Mouse (Mus musculus) limb, embryonic 12.5 days (tissue): ENCODE data around the gene Cep97. TPM values are rescaled to one million over a fixed set of nuclear protein-coding genes. Genes with fewer than 3 reads are reported as not detected.
A peak's percentile ranks its signal among the peaks of the same experiment; 100 is the strongest.

Source experiments
- ATAC-seq: fragments of 200-750 bp; cut with Nextera tagmentation; 2 replicates; pipeline ENCODE4 v1.8.0; 2017; ENCODE audit warnings: low read depth, moderate TSS enrichment; ENCODE audit not compliant: insufficient number of reproducible peaks, insufficient read depth, low FRiP score, low TSS enrichment
- H3K27ac ChIP-seq: fragments of 300-500 bp; sonication (generic); 2 replicates; pipeline ENCODE4 v1.5.1; 2016; ENCODE audit warnings: mild to moderate bottlenecking, moderate library complexity
- H3K27me3 ChIP-seq: fragments of 300-500 bp; sonication (generic); 2 replicates; pipeline ENCODE4 v1.6.1; 2016; ENCODE audit warnings: mild to moderate bottlenecking, moderate library complexity
- H3K36me3 ChIP-seq: fragments of 300-500 bp; sonication (generic); 2 replicates; pipeline ENCODE4 v1.6.1; 2016; ENCODE audit warnings: mild to moderate bottlenecking, moderate library complexity
- H3K4me1 ChIP-seq: fragments of 300-500 bp; sonication (generic); replicated peaks from 2 replicates; pipeline ENCODE4 v1.6.1; 2016
- H3K4me2 ChIP-seq: fragments of 300-500 bp; sonication (generic); 2 replicates; pipeline ENCODE4 v1.6.1; 2016; ENCODE audit warnings: mild to moderate bottlenecking, moderate library complexity
- H3K4me3 ChIP-seq: fragments of 300-500 bp; sonication (generic); replicated peaks from 2 replicates; pipeline ENCODE4 v1.5.1; 2016; ENCODE audit warnings: mild to moderate bottlenecking
- H3K9ac ChIP-seq: fragments of 300-500 bp; sonication (generic); replicated peaks from 2 replicates; pipeline ENCODE4 v1.6.1; 2016; ENCODE audit warnings: mild to moderate bottlenecking, moderate library complexity
- H3K9me3 ChIP-seq: fragments of 300-500 bp; sonication (generic); 2 replicates; pipeline ENCODE4 v1.6.1; 2016; ENCODE audit warnings: mild to moderate bottlenecking, moderate library complexity
- WGBS: fragments of 180-500 bp; shearing (Covaris S2); methylation state at CpG from one replicate; pipeline ENCODE4 v1.1.7; 2016; 5-methylcytosine and 5-hydroxymethylcytosine counted together
- polyA plus RNA-seq: library from polyadenylated mRNA; unstranded; fragments of >200 nt; fragmentation: Nextera tagmentation; extraction: Ambion mirVana; gene quantifications from 2 replicates; pipeline ENCODE4 v1.2.1, GENCODE M21; 2016

The Cep97 gene
- 13.0 and 13.4 TPM in 2 replicates for polyA plus RNA-seq

GRCm38 (mm10) chr16:55934453-55935037, at the start of gene Cep97:
Cep97 (minus strand) TSS chr16:55934855.
- Histone ChIP-seq H3K27me3 (no peaks in the 10 kb centered on the region), H3K4me2 (peak within 1 kb of the TSS; percentile 63), H3K36me3 (peaks cover 1% of the 10 kb centered on the region; the same call in 1 of the 2 replicates), H3K9me3 (no peaks in the 10 kb centered on the region), H3K4me3 (peak within 1 kb of the TSS; percentile 73), H3K27ac (peak within 1 kb of the TSS; percentile 85), H3K4me1 (no peaks in the 10 kb centered on the region), H3K9ac (peak within 1 kb of the TSS; percentile 77)
- peak; percentile 99 for ATAC-seq
- WGBS: under 1% methylated on average over 24 of the region's 24 CpGs

GRCm38 (mm10) chr16:55974903-55975285, 40.2 kb upstream of the Cep97 start:
- ATAC-seq: 0 out of 2 replicates have a peak, but pooled peaks have one; percentile 4
- peaks cover 22% of the 10 kb centered on the region for H3K4me1 ChIP-seq
- H3K27ac ChIP-seq: peak overlapping the region; percentile 91
- peak overlapping the region; percentile 71 for H3K4me2 ChIP-seq
- H3K9me3 ChIP-seq: no peaks in the 10 kb centered on the region
- WGBS: 5% methylated on average over 14 of the region's 14 CpGs
- no peaks in the 10 kb centered on the region for H3K27me3 ChIP-seq
- H3K36me3 ChIP-seq: peaks cover 31% of the 10 kb centered on the region
- H3K4me3 ChIP-seq: peak overlapping the region; percentile 98
- H3K9ac ChIP-seq: peak overlapping the region; percentile 89

GRCm38 (mm10) chr16:55974256-55974902, 39.7 kb upstream of the Cep97 start:
- Histone ChIP-seq H3K4me3 (peak overlapping the region; percentile 98), H3K9ac (peak overlapping the region; percentile 89), H3K4me1 (peaks cover 23% of the 10 kb centered on the region), H3K4me2 (peak overlapping the region; percentile 71), H3K27ac (peak overlapping the region; percentile 91), H3K9me3 (no peaks in the 10 kb centered on the region), H3K27me3 (no peaks in the 10 kb centered on the region), H3K36me3 (peaks cover 36% of the 10 kb centered on the region)
- peak; percentile 86 for ATAC-seq
- WGBS: under 1% methylated on average over 48 of the region's 55 CpGs

- Histone ChIP-seq H3K27ac (peak within 1 kb of the TSS; percentile 91), H3K9me3 (no peaks in the 10 kb centered on the region), H3K4me2 (peak within 1 kb of the TSS; percentile 71), H3K27me3 (no peaks in the 10 kb centered on the region), H3K36me3 (peaks cover 43% of the 10 kb centered on the region), H3K9ac (peak within 1 kb of the TSS; percentile 89), H3K4me3 (peak within 1 kb of the TSS; percentile 98), H3K4me1 (peaks cover 23% of the 10 kb centered on the region)
- WGBS: under 1% methylated on average over 75 of the region's 86 CpGs
- ATAC-seq: peak; percentile 98
Observed at GRCm38 (mm10) chr16:55973431-55974255, 39.0 kb upstream of the Cep97 start, which contains the start of gene Zbtb11. Zbtb11 (plus strand) TSS chr16:55973883.

GRCm38 (mm10) chr16:55972626-55973201, 38.1 kb upstream of the Cep97 start:
- H3K9me3 ChIP-seq: no peaks in the 10 kb centered on the region
- 55% methylated on average over 10 of the region's 10 CpGs for WGBS
- ATAC-seq: no peak
- H3K4me3 ChIP-seq: peak overlapping the region; percentile 98
- H3K27me3 ChIP-seq: no peaks in the 10 kb centered on the region
- peaks cover 41% of the 10 kb centered on the region for H3K36me3 ChIP-seq
- H3K27ac ChIP-seq: peak overlapping the region; percentile 75; the same call in 1 of the 2 replicates
- H3K4me1 ChIP-seq: peaks cover 23% of the 10 kb centered on the region
- H3K9ac ChIP-seq: no peak overlapping the region
- peak overlapping the region; percentile 71 for H3K4me2 ChIP-seq

GRCm38 (mm10) chr16:55971735-55972615, 37.3 kb upstream of the Cep97 start:
- ATAC-seq: no peak
- H3K4me1 ChIP-seq: peaks cover 27% of the 10 kb centered on the region
- no peak overlapping the region for H3K27ac ChIP-seq
- no peak overlapping the region for H3K4me3 ChIP-seq
- H3K4me2 ChIP-seq: no peak overlapping the region
- H3K9ac ChIP-seq: no peak overlapping the region
- no peaks in the 10 kb centered on the region for H3K27me3 ChIP-seq
- H3K36me3 ChIP-seq: peaks cover 44% of the 10 kb centered on the region
- H3K9me3 ChIP-seq: no peaks in the 10 kb centered on the region
- 84% methylated on average over 6 of the region's 6 CpGs for WGBS

- no peak overlapping the region for H3K9ac ChIP-seq
- 93% methylated on average over 5 of the region's 5 CpGs for WGBS
- peaks cover 45% of the 10 kb centered on the region for H3K36me3 ChIP-seq
- H3K9me3 ChIP-seq: no peaks in the 10 kb centered on the region
- peaks cover 25% of the 10 kb centered on the region for H3K4me1 ChIP-seq
- ATAC-seq: no peak
- H3K4me3 ChIP-seq: no peak overlapping the region
- no peaks in the 10 kb centered on the region for H3K27me3 ChIP-seq
- H3K4me2 ChIP-seq: no peak overlapping the region
- no peak overlapping the region for H3K27ac ChIP-seq
Observed at GRCm38 (mm10) chr16:55970416-55970815, 35.8 kb upstream of the Cep97 start.

- H3K4me1 ChIP-seq: peaks cover 20% of the 10 kb centered on the region
- no peaks in the 10 kb centered on the region for H3K27me3 ChIP-seq
- peaks cover 45% of the 10 kb centered on the region for H3K36me3 ChIP-seq
- no peak overlapping the region for H3K4me3 ChIP-seq
- ATAC-seq: no peak
- 73% methylated on average over 3 of the region's 3 CpGs for WGBS
- H3K9ac ChIP-seq: no peak overlapping the region
- no peak overlapping the region for H3K4me2 ChIP-seq
- no peaks in the 10 kb centered on the region for H3K9me3 ChIP-seq
- H3K27ac ChIP-seq: no peak overlapping the region
Observed at GRCm38 (mm10) chr16:55969147-55969546, 34.5 kb upstream of the Cep97 start.

DNA sequence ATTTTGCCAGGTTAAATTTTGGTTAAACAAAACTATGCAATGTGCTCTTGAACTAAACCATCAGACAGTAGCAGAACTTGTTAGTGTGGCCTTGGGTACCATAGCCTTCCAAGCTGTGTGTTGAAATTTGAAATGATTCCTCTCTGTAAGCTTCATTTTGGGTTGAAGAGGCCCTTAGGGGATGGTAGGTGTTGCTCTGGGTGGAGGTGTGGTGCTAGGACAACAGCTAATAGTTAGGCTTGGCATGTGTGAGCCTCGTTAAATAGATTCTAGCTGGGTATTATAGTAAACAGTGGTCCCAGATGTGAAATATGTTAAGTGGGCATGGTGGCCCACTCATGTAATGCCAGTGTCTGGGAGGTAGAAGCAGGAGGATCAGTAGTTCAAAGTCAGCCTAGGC, 32.6 kb upstream of the Cep97 start:
- Histone ChIP-seq H3K9ac (peak overlapping the region; percentile 89), H3K27me3 (no peaks in the 10 kb centered on the region), H3K4me1 (peaks cover 14% of the 10 kb centered on the region), H3K36me3 (peaks cover 44% of the 10 kb centered on the region), H3K4me3 (peak overlapping the region; percentile 75), H3K9me3 (no peaks in the 10 kb centered on the region), H3K27ac (no peak overlapping the region), H3K4me2 (peak overlapping the region; percentile 89)
- 12% methylated on average over 1 of the region's 1 CpGs for WGBS
- no peak for ATAC-seq

DNA sequence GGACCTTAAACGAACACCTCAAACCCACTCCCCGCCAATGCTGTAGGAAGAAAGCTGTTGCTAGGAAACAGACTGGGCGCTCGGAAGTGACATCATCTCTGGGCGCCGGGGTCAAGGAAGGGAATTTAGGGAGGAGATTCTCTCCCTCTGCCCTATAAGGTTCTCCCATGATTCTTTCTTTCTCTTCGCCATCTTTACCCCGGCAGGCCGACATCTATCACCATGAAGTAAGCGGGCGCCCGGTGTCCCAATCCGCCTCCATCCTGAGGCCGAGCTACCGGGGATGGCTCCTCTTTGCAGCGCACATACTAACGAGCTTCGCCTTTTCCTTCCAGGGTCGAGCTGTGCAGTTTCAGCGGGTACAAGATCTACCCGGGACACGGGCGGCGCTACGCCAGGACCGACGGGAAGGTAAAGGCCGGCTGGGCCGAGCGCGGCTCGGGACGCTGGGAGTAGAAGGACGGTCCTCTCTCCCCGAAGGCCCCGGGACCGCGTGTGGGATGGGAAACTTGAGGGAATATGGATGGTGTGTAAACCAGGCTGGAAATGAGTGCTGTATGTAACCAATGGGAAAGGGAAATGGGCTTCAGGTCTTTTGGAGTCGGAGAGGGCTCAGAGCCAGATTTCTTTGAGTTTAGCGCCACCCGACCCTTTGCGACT, 31.7 kb upstream of the Cep97 start, which contains the start of gene Rpl24:
TSS of gene Rpl24 (plus strand) at position 64 of the 660 bp plus-strand sequence.
- Histone ChIP-seq H3K4me3 (peak within 1 kb of the TSS; percentile 75), H3K9me3 (no peaks in the 10 kb centered on the region), H3K4me2 (peak within 1 kb of the TSS; percentile 89), H3K9ac (peak within 1 kb of the TSS; percentile 89), H3K4me1 (peaks cover 11% of the 10 kb centered on the region), H3K27ac (peak within 1 kb of the TSS; percentile 91), H3K27me3 (no peaks in the 10 kb centered on the region), H3K36me3 (peaks cover 35% of the 10 kb centered on the region)
- ATAC-seq: peak; percentile 92
- under 1% methylated on average over 42 of the region's 42 CpGs for WGBS
